ENCODE assay signal across 36 mouse cellular contexts in the genomic region with DNA sequence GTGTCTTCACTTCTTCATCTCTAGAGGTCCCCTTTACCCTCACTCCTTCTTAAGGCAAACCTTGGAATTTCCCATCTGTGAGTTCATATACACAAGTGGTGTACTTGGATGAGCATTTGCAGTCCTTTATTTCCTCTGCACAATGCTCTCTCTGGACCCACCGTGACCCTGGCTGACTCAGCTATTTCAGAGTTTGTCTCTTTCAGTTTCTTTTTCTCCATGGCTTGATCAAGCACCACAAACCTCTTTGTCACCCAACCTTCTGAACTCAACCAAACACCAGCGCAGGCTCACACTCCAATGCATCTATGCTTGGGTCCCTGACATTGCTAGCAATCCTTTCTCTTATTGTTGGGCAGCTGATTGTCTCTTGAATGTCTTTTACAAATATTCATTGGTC.
A peak's percentile ranks its signal among the peaks of the same experiment; 100 is the strongest.
DNase-seq lines count a peak whose midpoint lies in the region; ATAC-seq and TF ChIP-seq lines count a peak whose summit lies in the region.
"Had no signal": no experiment of that assay in that cellular context is flagged by ENCODE, and none has a peak within 500 bp of the region (broad histone marks: within the 10 kb centered on the region; RNA-seq: fewer than 3 reads in every experiment).

No protein-coding gene starts in this region.

- no peak for TF ChIP-seq CTCF in liver, postnatal 0 days (IDR thresholded peaks at IDR 0.05; ENCODE audit: low read depth)
- TF ChIP-seq CTCF in forebrain, postnatal 0 days (IDR thresholded peaks at IDR 0.05; ENCODE audit: low read depth): no peak
- no peak for TF ChIP-seq CTCF in gastrocnemius, adult 2 months (IDR thresholded peaks at IDR 0.05)

- intact Hi-C loops in gastrocnemius, adult 2 months (cut with DNase I): no loop called here

- TF ChIP-seq EP300 in liver, postnatal 0 days (IDR thresholded peaks at IDR 0.05; ENCODE audit: low read depth): no peak

- H3K4me1 ChIP-seq in liver, postnatal 0 days (ENCODE audit: insufficient read depth): no peaks in the 10 kb centered on the region
- no peaks in the 10 kb centered on the region for H3K4me1 ChIP-seq in forebrain, postnatal 0 days (ENCODE audit: insufficient read depth)
- H3K4me1 ChIP-seq: liver, embryonic 13.5 days had no signal

- H3K9me3 ChIP-seq in liver, postnatal 0 days (ENCODE audit: low read length): no peaks in the 10 kb centered on the region
- no peaks in the 10 kb centered on the region for H3K9me3 ChIP-seq in forebrain, postnatal 0 days (ENCODE audit: low read length)
- H3K9me3 ChIP-seq: limb, embryonic 10.5 days; limb, embryonic 15.5 days; liver, embryonic 13.5 days had no signal

- WGBS in liver, postnatal 0 days (ENCODE audit: insufficient replicate concordance): 58% methylated on average over 2 of the region's 2 CpGs
- WGBS in forebrain, postnatal 0 days: 65% methylated on average over 2 of the region's 2 CpGs

- DNase-seq in 3T3-L1 (ENCODE audit: low read depth, low spot score) (peak; percentile 66), NIH3T3 (ENCODE audit: low read depth) (peak; percentile 31)
- DNase-seq in CD4-positive, CD25-positive, alpha-beta regulatory T cell, adult 2 months (ENCODE audit: low read depth, low spot score): peak; percentile 36
- DNase-seq in liver, postnatal 0 days: no peak
- no peak for DNase-seq in embryo, embryonic 9.5 days (ENCODE audit: extremely low spot score)
- DNase-seq in forebrain, postnatal 0 days: no peak
- no peak for DNase-seq in gastrocnemius, adult 2 months
- DNase-seq: adrenal gland, postnatal 10 days; B cell, adult 2 months; cerebellum, adult 11 months; cerebellum, adult 9-10 months; cerebellum, postnatal 36 days; embryo, embryonic 11 days; gastrocnemius, postnatal 10 days; heart, adult 18-20 months; heart, postnatal 36 days; kidney, adult 2 months; kidney, postnatal 36 days; layer of hippocampus, postnatal 36 days; liver, embryonic 13.5 days; lung, adult 2 months; lung, postnatal 10 days; right cerebral cortex, adult 18-20 months; right cerebral cortex, postnatal 4 days; thymus, adult 2 months had no signal

- no peak overlapping the region for H3K9ac ChIP-seq in liver, postnatal 0 days (replicated peaks)
- H3K9ac ChIP-seq in forebrain, postnatal 0 days: no peak overlapping the region
- H3K9ac ChIP-seq: hindbrain, embryonic 14.5 days; limb, embryonic 15.5 days; liver, embryonic 13.5 days had no signal

- H3K36me3 ChIP-seq in liver, postnatal 0 days (replicated peaks; ENCODE audit: insufficient read depth, low read length): no peaks in the 10 kb centered on the region
- no peaks in the 10 kb centered on the region for H3K36me3 ChIP-seq in forebrain, postnatal 0 days (ENCODE audit: insufficient read depth)
- H3K36me3 ChIP-seq: limb, embryonic 10.5 days; limb, embryonic 15.5 days; liver, embryonic 13.5 days had no signal

- H3K4me3 ChIP-seq in liver, postnatal 0 days (ENCODE audit: low read depth, low read length): no peak overlapping the region
- no peak overlapping the region for H3K4me3 ChIP-seq in forebrain, postnatal 0 days (ENCODE audit: low read depth, low read length)
- H3K4me3 ChIP-seq in gastrocnemius, adult 2 months: no peak overlapping the region
- H3K4me3 ChIP-seq: erythroblast, embryonic 14.5 days; limb, embryonic 10.5 days; limb, embryonic 15.5 days; liver, embryonic 13.5 days had no signal

- H3K27me3 ChIP-seq in liver, postnatal 0 days (ENCODE audit: insufficient read depth, low read length): no peaks in the 10 kb centered on the region
- H3K27me3 ChIP-seq in forebrain, postnatal 0 days (ENCODE audit: insufficient read depth, low read length): no peaks in the 10 kb centered on the region
- H3K27me3 ChIP-seq: limb, embryonic 15.5 days had no signal

- ATAC-seq in inflammation-experienced regulatory T-cells, adult 6 months: peak; percentile 43
- ATAC-seq in liver, postnatal 0 days: no peak
- no peak for ATAC-seq in forebrain, postnatal 0 days
- ATAC-seq: forebrain, embryonic 16.5 days; midbrain, embryonic 16.5 days had no signal

- no peak overlapping the region for H3K4me2 ChIP-seq in liver, postnatal 0 days (ENCODE audit: low read depth, low read length)
- H3K4me2 ChIP-seq in forebrain, postnatal 0 days (ENCODE audit: low read depth): no peak overlapping the region
- H3K4me2 ChIP-seq: heart, embryonic 11.5 days; hindbrain, embryonic 14.5 days; limb, embryonic 15.5 days; liver, embryonic 13.5 days; midbrain, embryonic 11.5 days had no signal

- no peak overlapping the region for H3K27ac ChIP-seq in liver, postnatal 0 days (ENCODE audit: low read depth)
- no peak overlapping the region for H3K27ac ChIP-seq in forebrain, postnatal 0 days (ENCODE audit: low read depth, low read length)
- H3K27ac ChIP-seq in gastrocnemius, adult 2 months: no peak overlapping the region
- H3K27ac ChIP-seq: hindbrain, embryonic 14.5 days; limb, embryonic 10.5 days; limb, embryonic 15.5 days; liver, embryonic 13.5 days; macrophage; stomach, postnatal 0 days had no signal

Comparison
In these comparisons a context has a peak if more than half of its experiments do, and no peak if none do; other contexts are left out.
1. DNase-seq: peak in 3T3-L1 (single experiment), CD4-positive, CD25-positive, alpha-beta regulatory T cell, adult 2 months (single experiment) and NIH3T3 (single experiment); none in liver, postnatal 0 days (single experiment), embryo, embryonic 9.5 days (single experiment), forebrain, postnatal 0 days (single experiment) and gastrocnemius, adult 2 months (single experiment).